Mouse (Mus musculus) limb, embryonic 10.5 days (tissue): Measurements from ENCODE around the gene Cyp2c70. TPM values are rescaled to one million over a fixed set of nuclear protein-coding genes. Genes with fewer than 3 reads are reported as not detected.
"Not testable (repeated sequence)": the region's sequence is repeated elsewhere in the genome, so short reads cannot be mapped to it uniquely, and the experiment has no call there.

Experiments
- DNase-seq: peaks from one replicate; pipeline ENCODE4 v3.0.0-alpha.2; 2017; ENCODE audit warnings: low spot score
- H3K27ac ChIP-seq: fragments of 300-500 bp; sonication (generic); 2 replicates; pipeline ENCODE4 v1.5.1; 2016; ENCODE audit warnings: mild to moderate bottlenecking
- H3K27me3 ChIP-seq: fragments of 300-500 bp; sonication (generic); 2 replicates; pipeline ENCODE4 v1.6.1; 2016; ENCODE audit warnings: low read depth, mild to moderate bottlenecking; ENCODE audit not compliant: poor library complexity, severe bottlenecking
- H3K36me3 ChIP-seq: fragments of 300-500 bp; sonication (generic); 2 replicates; pipeline ENCODE4 v1.6.1; 2016; ENCODE audit warnings: mild to moderate bottlenecking, moderate library complexity
- H3K4me1 ChIP-seq: fragments of 300-500 bp; sonication (generic); 2 replicates; pipeline ENCODE4 v1.6.1; 2016
- H3K4me3 ChIP-seq: fragments of 300-500 bp; sonication (generic); 2 replicates; pipeline ENCODE4 v1.5.1; 2016; ENCODE audit warnings: mild to moderate bottlenecking, moderate library complexity
- H3K9me3 ChIP-seq: fragments of 300-500 bp; sonication (generic); replicated peaks from 2 replicates; pipeline ENCODE4 v1.6.1; 2016; ENCODE audit warnings: mild to moderate bottlenecking
- WGBS: fragments of 180-500 bp; shearing (Covaris S2); methylation state at CpG from one replicate; pipeline ENCODE4 v1.1.7; 2016; 5-methylcytosine and 5-hydroxymethylcytosine counted together
- polyA plus RNA-seq: library from polyadenylated mRNA; unstranded; fragments of >200 nt; fragmentation: Nextera tagmentation; extraction: Ambion mirVana; gene quantifications from 2 replicates; pipeline ENCODE4 v1.2.1, GENCODE M21; 2016

Gene Cyp2c70
- not detected in 2 replicates for polyA plus RNA-seq

DNA sequence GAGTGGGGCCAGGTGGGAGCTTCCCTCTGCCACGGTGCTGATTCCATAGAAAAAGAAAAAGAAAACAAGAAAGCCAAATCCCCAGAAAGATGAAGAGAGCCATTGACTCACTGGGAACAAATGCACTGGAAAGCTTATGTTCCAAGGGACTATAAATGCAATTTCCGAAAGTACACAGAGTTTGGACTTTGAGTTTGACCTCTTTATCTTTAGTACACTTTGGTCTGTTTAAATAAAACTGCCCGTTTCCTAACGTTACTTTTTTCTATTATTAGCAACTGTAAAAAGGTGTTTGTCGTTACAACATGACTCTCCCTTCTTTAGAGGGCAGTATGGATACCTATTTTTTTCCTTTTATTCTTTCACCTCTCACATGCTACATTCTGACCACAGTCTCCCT lies at the start of gene Cyp2c70:
TSS of gene Cyp2c70 (minus strand) at position 174 of the 400 bp plus-strand sequence.
- no peak for DNase-seq
- no peak within 1 kb of the TSS for H3K4me3 ChIP-seq

DNA sequence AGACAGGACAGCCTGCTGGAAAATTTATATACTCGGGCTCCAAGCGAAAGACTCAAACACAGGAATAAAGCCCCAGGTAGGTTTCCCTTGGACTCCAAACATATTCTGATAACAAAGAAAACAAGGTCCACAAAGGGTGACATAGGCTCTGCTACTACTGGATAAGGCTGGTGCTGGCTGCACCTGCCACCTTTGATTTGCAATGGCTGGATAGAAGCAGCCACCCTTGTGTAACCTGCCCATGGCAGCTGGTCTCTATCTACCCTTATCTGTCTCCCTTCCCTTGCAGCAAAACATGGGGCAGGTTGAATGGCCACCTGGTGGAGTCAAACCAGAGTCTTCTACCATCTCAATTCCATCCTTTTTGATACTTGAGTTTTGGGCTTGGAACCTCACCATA lies 45.4 kb upstream of the Cyp2c70 start:
- no peaks in the 10 kb centered on the region for H3K36me3 ChIP-seq
- WGBS: 91% methylated on average over 2 of the region's 2 CpGs

More for the DNA sequence above, at the start of gene Cyp2c70:
- H3K36me3 ChIP-seq: no peaks in the 10 kb centered on the region
- 85% methylated on average over 5 of the region's 5 CpGs for WGBS
- H3K4me1 ChIP-seq: no peaks in the 10 kb centered on the region
- no peaks in the 10 kb centered on the region for H3K27me3 ChIP-seq
- H3K9me3 ChIP-seq: no peaks in the 10 kb centered on the region
- no peak within 1 kb of the TSS for H3K27ac ChIP-seq

DNA sequence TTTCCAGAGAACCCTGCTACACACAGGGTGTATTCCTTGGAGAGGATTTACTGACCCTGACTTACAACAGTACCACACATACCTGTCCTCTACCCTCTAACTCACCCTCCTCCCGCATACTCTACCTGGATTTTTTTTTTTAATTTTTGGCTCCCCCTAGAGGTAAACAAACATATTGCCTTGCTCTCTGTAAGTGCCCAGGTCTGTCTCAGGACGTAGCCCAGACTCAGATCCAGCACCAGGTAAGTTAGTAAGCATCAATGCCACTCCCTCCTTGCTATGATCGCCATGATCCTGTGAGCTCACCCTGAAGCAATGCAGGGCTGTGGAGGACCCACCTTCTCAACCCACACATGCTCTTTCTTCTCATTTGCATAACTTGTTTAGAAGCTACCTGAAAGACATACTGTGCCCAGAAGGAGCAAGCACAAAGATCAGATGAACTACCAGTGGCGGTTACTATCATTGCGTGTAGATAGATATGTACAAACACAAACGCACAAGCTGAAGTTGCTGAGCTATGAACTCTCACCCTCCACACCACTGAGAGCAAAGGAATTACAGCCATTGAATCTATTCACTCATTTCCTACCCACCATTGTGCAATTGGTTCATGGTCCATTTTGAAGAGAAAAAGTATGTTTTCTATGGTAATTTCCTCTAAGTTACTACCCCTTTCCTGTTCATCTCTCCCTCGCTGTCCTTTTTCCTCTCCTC lies 44.9 kb upstream of the Cyp2c70 start:
- Histone ChIP-seq H3K4me1 (no peaks in the 10 kb centered on the region), H3K4me3 (no peak overlapping the region), H3K36me3 (no peaks in the 10 kb centered on the region), H3K27me3 (no peaks in the 10 kb centered on the region), H3K9me3 (no peaks in the 10 kb centered on the region), H3K27ac (no peak overlapping the region)
- no peak for DNase-seq
- WGBS: 72% methylated on average over 7 of the region's 7 CpGs

More for the DNA sequence above, 45.4 kb upstream of the Cyp2c70 start:
- no peaks in the 10 kb centered on the region for H3K9me3 ChIP-seq
- H3K4me3 ChIP-seq: no peak overlapping the region
- H3K27me3 ChIP-seq: no peaks in the 10 kb centered on the region
- DNase-seq: no peak
- no peak overlapping the region for H3K27ac ChIP-seq
- no peaks in the 10 kb centered on the region for H3K4me1 ChIP-seq

DNA sequence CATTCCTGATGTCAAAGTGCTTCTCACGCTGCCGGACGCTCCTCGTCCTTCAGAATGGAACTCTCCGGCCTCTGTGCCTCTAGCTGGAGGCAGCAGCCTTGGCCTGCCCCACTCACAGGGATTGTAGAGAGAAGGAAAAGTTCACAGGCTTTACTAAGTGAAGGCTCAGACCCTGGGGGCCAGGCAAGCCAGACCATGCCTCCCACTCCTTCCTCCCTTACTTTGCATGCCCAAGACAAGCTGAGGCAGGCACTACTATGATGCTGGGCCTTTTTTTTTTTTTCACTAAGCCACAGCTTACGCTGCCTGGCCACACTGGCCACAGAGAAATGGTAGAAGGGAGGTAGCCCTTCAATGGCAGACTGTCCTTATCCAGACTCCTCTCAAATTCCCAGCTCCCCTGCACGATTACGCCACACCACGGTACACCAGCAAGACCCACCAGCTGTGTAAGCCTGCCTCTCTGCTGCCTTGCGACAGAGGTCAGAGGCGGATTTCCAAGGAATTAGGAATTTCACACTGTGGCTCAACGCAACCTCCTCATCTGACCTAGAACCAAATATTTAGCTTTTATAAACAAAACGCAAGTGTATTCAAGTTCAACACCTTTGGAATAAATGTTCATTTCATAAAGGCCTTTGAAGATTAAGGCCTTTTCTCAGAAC lies 44.1 kb upstream of the Cyp2c70 start:
- H3K4me3 ChIP-seq: no peak overlapping the region
- H3K36me3 ChIP-seq: no peaks in the 10 kb centered on the region
- no peak overlapping the region for H3K27ac ChIP-seq
- no peaks in the 10 kb centered on the region for H3K9me3 ChIP-seq
- H3K4me1 ChIP-seq: no peaks in the 10 kb centered on the region
- no peaks in the 10 kb centered on the region for H3K27me3 ChIP-seq
- no peak for DNase-seq
- WGBS: 86% methylated on average over 13 of the region's 13 CpGs

DNA sequence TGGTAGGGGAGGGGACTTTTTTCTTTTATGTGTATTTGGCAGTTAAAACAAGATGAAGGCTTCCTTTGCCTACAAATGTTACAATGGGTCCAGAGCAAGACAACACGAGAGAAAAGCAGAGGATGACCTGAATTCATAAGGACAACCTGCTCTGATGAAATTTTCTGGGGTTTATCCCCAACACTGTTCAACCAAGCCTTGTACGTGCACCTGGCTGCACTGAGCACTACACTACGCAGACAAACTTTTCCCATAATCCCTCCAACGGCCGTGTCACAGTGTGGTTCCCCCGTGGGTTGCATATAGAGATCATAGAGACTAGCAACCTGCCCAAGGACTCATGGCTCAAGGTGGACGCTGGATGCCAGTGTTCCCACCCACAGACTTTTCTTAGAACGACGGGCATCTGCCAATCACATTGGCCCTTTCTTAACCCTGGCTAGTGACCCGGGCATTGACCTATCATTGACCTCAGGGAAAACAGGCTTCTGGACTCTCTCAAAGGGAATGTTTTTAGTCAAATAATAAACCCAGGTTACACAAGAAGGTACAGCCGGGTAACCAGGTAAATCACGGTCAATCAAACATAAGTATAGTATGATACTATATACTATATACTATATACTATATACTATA lies 39.5 kb upstream of the Cyp2c70 start:
- DNase-seq: no peak

DNA sequence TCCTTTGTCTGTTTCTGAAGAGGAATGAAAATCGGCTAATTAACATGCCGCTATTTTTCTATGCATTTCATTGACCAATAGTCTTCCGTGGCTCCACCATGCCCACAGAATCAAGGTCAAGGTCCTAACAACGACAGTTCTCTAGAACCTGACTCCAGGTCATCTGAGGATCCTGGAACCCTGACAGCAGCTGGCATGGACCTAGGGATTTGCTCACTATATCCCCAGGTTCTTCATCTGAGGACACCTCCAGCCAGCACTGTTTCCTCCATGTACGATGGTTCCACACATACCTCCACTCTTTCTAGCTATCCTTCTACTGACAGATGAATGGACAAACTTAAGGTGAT lies 38.6 kb upstream of the Cyp2c70 start:
- WGBS: 79% methylated on average over 5 of the region's 5 CpGs
- Histone ChIP-seq H3K4me1 (no peaks in the 10 kb centered on the region), H3K36me3 (no peaks in the 10 kb centered on the region), H3K9me3 (no peaks in the 10 kb centered on the region), H3K27ac (no peak overlapping the region), H3K4me3 (no peak overlapping the region), H3K27me3 (no peaks in the 10 kb centered on the region)
- DNase-seq: no peak

More for the DNA sequence above, 39.5 kb upstream of the Cyp2c70 start:
- Histone ChIP-seq H3K27ac (no peak overlapping the region), H3K27me3 (no peaks in the 10 kb centered on the region), H3K9me3 (no peaks in the 10 kb centered on the region), H3K4me1 (no peaks in the 10 kb centered on the region), H3K4me3 (no peak overlapping the region), H3K36me3 (no peaks in the 10 kb centered on the region)
- 92% methylated on average over 12 of the region's 12 CpGs for WGBS

DNA sequence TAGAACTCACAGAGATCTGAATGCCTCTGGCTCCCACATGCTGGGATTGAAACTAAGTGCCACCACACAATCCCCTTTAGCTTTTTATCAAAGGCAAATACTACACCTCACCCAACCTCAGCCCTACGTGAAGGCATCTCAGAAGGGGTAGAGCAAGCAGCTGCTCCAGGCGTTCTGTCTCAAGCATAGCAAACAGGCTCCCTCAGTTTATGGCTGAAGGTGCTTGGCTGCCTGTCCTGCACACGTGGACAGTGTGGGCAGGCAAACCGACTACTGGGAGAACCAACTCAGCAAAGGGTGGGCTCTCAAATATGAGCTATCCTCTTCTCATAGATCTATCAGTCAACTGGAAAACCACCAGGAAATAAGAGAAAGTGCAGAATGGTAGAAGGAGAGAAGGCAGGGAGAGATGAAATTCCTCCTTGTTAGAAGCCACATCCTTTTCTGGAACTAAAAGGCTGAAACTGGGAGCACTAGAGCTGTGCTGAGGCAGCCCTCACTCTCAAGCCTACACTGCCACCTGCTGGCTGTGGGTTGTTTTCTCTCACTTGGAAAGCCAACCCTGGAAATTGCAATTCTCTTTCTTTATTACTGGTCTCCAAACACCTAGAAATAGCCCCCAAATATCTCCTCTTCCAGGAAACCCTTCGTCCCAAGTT lies 38.1 kb upstream of the Cyp2c70 start:
- 65% methylated on average over 5 of the region's 5 CpGs for WGBS
- DNase-seq: peak; percentile 80
- H3K9me3 ChIP-seq: no peaks in the 10 kb centered on the region
- H3K27me3 ChIP-seq: no peaks in the 10 kb centered on the region
- no peak overlapping the region for H3K27ac ChIP-seq
- H3K36me3 ChIP-seq: no peaks in the 10 kb centered on the region
- H3K4me1 ChIP-seq: no peaks in the 10 kb centered on the region
- H3K4me3 ChIP-seq: no peak overlapping the region

DNA sequence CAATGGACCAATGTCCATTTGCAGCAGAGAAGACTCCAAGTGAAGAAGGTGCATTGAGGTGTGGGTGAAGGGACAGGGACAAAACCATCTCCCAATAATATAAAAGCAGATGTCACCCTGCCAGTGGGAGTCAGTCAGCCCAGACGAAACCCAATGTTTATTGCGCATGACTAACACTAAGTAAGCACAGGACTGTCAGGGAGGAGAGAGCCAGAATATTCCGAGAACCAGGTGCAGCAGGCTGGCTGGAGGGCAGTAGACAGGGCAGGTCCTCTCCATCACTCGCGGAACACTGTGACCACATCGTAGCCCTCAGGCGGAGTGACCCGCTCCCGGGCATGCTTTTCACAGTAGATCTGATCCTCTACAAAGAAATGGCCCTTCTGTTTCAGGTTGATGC lies 35.2 kb upstream of the Cyp2c70 start:
- not testable (repeated sequence) for DNase-seq, H3K27me3 ChIP-seq, H3K27ac ChIP-seq, H3K36me3 ChIP-seq, H3K9me3 ChIP-seq, H3K4me1 ChIP-seq, H3K4me3 ChIP-seq
- WGBS: 94% methylated on average over 9 of the region's 9 CpGs

DNA sequence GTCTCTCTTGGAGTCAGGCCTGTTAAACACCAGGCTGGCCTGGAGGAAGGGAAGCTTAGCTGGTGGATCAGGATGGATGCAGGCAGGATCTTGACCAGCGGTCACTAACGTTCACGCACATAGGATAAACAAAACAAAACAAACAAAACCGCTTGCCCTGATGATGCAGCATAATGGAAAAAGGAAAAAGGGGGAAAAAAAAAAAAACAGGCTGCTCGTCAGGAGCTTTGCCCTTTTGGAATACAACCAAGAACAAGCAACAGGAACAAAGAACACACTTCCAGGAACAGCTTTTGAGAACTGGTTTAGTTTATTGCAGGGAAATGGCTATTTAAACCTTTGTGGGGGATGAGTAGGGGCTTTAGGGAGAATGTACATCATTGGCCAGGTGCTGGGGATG lies 33.7 kb upstream of the Cyp2c70 start:
- DNase-seq: no peak
- Histone ChIP-seq H3K27ac (no peak overlapping the region), H3K36me3 (no peaks in the 10 kb centered on the region), H3K4me3 (no peak overlapping the region), H3K27me3 (no peaks in the 10 kb centered on the region), H3K9me3 (no peaks in the 10 kb centered on the region), H3K4me1 (no peaks in the 10 kb centered on the region)
- WGBS: 91% methylated on average over 5 of the region's 5 CpGs

DNA sequence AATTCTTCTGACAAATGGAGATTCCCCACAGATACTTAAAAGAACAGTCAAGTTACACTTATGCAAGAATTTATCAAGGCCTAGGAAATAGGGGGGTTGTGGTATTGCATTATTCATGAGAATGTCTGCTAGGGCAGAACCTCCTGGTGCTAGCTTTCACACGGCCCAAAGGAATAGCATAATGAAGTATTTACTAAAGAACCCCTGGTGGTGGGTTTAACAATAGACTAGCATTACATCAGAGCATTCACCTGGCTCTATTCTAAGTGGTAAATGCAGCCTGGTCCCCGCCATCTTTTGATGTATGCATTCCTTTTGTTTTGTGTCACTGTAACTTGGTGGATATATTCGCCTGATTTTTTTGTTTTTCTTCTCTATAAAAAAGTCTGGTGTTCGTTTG lies 15.8 kb upstream of the Cyp2c70 start:
- not testable (repeated sequence) for H3K4me3 ChIP-seq, H3K36me3 ChIP-seq, H3K27ac ChIP-seq, DNase-seq, H3K9me3 ChIP-seq, H3K4me1 ChIP-seq, H3K27me3 ChIP-seq
- WGBS: 84% methylated on average over 4 of the region's 4 CpGs

DNA sequence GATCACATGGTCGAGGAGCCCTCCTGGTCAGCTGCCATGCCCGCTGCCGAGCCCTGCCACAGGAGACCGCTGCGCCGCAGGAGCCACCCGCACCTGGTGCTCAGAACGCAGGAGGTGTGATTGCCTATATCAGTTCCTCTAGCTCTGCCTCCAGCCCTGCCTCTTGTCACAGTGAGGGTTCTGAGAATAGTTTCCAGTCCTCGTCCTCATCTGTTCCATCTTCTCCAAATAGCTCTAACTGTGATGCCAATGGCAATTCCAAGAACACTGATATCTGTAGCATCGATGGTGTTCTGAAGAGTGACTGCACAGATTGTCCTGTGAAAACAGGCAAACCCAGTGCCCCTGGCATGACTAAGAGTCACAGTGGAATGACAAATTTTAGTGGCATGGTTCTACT lies 3.5 kb upstream of the Cyp2c70 start:
- H3K4me1 ChIP-seq: no peaks in the 10 kb centered on the region
- WGBS: 90% methylated on average over 10 of the region's 10 CpGs
- no peaks in the 10 kb centered on the region for H3K9me3 ChIP-seq
- no peaks in the 10 kb centered on the region for H3K36me3 ChIP-seq
- no peak for DNase-seq
- H3K4me3 ChIP-seq: no peak overlapping the region
- no peak overlapping the region for H3K27ac ChIP-seq
- H3K27me3 ChIP-seq: no peaks in the 10 kb centered on the region

DNA sequence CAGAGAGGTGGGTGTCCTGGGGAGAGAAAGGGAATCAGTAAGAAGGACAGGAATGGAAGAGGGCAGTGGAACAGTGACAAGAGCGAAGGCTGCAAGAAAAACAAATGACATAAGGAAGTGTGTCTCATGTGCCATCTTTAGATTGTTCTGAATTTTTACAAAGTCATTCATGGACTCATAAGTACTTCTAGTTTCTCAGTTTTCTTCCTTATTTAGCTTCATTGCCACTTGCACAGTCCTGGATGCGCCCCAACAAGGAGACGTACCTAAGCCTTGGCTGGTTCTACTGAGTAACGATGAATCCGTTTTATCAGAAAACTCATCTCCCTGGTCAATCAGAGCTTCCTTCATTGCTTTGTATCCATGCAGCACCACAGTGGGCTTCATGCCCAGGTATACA lies 3.5 kb downstream of the Cyp2c70 start:
- 91% methylated on average over 5 of the region's 5 CpGs for WGBS
- Histone ChIP-seq H3K36me3 (no peaks in the 10 kb centered on the region), H3K27me3 (no peaks in the 10 kb centered on the region), H3K4me1 (no peaks in the 10 kb centered on the region), H3K9me3 (no peaks in the 10 kb centered on the region), H3K4me3 (no peak overlapping the region), H3K27ac (no peak overlapping the region)
- no peak for DNase-seq

DNA sequence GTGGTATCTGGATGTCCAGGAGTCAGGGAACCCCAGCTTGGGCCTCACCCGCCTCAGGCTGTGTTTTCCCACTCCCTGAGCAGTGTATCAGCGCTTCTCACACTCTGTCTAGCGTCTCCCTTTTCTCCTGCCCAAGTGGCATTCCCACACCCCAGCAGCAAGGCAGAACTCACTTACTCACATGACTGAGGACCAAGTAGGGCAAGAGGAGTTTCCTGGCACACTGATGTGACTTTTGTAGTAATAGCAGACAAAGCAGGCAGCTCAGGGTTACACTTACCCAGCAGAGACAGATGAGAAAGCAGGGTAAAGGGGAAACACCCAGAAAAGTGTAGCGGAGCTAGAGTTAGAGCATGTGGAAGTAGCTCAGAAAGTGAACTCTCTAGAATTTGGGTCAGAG lies 8.8 kb downstream of the Cyp2c70 start:
- H3K27me3 ChIP-seq: no peaks in the 10 kb centered on the region
- H3K27ac ChIP-seq: no peak overlapping the region
- H3K9me3 ChIP-seq: no peaks in the 10 kb centered on the region
- 79% methylated on average over 4 of the region's 4 CpGs for WGBS
- no peak for DNase-seq
- H3K36me3 ChIP-seq: no peaks in the 10 kb centered on the region
- H3K4me3 ChIP-seq: no peak overlapping the region
- H3K4me1 ChIP-seq: no peaks in the 10 kb centered on the region
